Mouse (Mus musculus): ENCODE measurements around the gene Boll. TPM values are rescaled to one million over a fixed set of nuclear protein-coding genes. Genes with fewer than 3 reads are reported as not detected.

Gene Boll
- total RNA-seq (2012; rRNA removed), result not detected in 2 replicates
- total RNA-seq (2014; rRNA removed), result not detected in 2 replicates
- polyA plus RNA-seq (2012; ENCODE audit: insufficient read length, low read depth), result not detected in 2 replicates

GRCm38 (mm10) chr1:55363044-55363565, at the start of gene Boll:
TSS of gene Boll (minus strand) at chr1:55363469.
- no peak within 1 kb of the TSS for H3K4me3 ChIP-seq (replicated peaks in 1 of 3; ENCODE audit: low read depth in 2 of 3, low read length in 2 of 3, poor library complexity in 1 of 3)
- H3K27me3 ChIP-seq (replicated peaks), result no peaks in the 10 kb centered on the region
- no peaks in the 10 kb centered on the region for H3K79me2 ChIP-seq (replicated peaks; ENCODE audit: control insufficient read depth, extremely low read depth, insufficient read depth, poor library complexity, severe bottlenecking)
- H3K9ac ChIP-seq (ENCODE audit: insufficient read depth, low read depth), result no peak within 1 kb of the TSS
- H3K9me3 ChIP-seq (replicated peaks; ENCODE audit: low read length), result peaks cover 14% of the 10 kb centered on the region
- in situ Hi-C loops (cut with MboI; ENCODE audit: low pct_ligation_motif_present, low pct_unique_long_range_greater_than_20kb, low sequenced_read_pairs), result no loop called here
- no peaks in the 10 kb centered on the region for H3K4me1 ChIP-seq (ENCODE audit: control insufficient read depth in 1 of 2, insufficient read depth in 2 of 2)
- TF ChIP-seq CHD2 (IDR thresholded peaks at IDR 0.05; ENCODE audit: low read length) (no peak), CTCF (conservative IDR thresholded peaks at IDR 0.05 in 1 of 2, IDR thresholded peaks at IDR 0.05 in 1 of 2; ENCODE audit: low read depth in 2 of 2, low read length in 2 of 2) (no peak), EP300 (IDR thresholded peaks at IDR 0.05; ENCODE audit: low read length) (no peak), CHD1 (IDR thresholded peaks at IDR 0.05; ENCODE audit: low read depth, low read length) (no peak), USF1 (IDR thresholded peaks at IDR 0.05; ENCODE audit: low read depth, low read length) (no peak), SIN3A (IDR thresholded peaks at IDR 0.05; ENCODE audit: low read length) (no peak), UBTF (IDR thresholded peaks at IDR 0.05; ENCODE audit: low read depth, low read length) (no peak), KAT2A (IDR thresholded peaks at IDR 0.05; ENCODE audit: insufficient replicate concordance, low read length) (no peak), MYC (IDR thresholded peaks at IDR 0.05; ENCODE audit: low read depth, low read length) (no peak), ZMIZ1 (IDR thresholded peaks at IDR 0.05; ENCODE audit: low read depth, low read length) (no peak), RCOR1 (conservative IDR thresholded peaks at IDR 0.05; ENCODE audit: low read depth, low read length) (no peak), POLR2AphosphoS2 (IDR thresholded peaks at IDR 0.05; ENCODE audit: low read depth, low read length) (no peak), JUND (conservative IDR thresholded peaks at IDR 0.05; ENCODE audit: low read depth, low read length) (no peak), E2F4 (IDR thresholded peaks at IDR 0.05; ENCODE audit: insufficient replicate concordance, low read depth, low read length) (no peak), HCFC1 (IDR thresholded peaks at IDR 0.05; ENCODE audit: low read depth, low read length) (no peak), ELF1 (IDR thresholded peaks at IDR 0.05; ENCODE audit: low read depth, low read length) (no peak), GABPA (IDR thresholded peaks at IDR 0.05; ENCODE audit: insufficient replicate concordance, low read depth, low read length) (no peak), ZNF384 (IDR thresholded peaks at IDR 0.05; ENCODE audit: low read depth, low read length) (no peak)
- no peak within 1 kb of the TSS for H3K27ac ChIP-seq (ENCODE audit: insufficient read depth, low read depth)
- dilution Hi-C loops (cut with MboI; ENCODE audit: extremely low pct_ligation_motif_present, extremely low pct_unique_long_range_greater_than_20kb, low sequenced_read_pairs), result no loop called here
- DNase-seq (ENCODE audit: extremely low read depth), result no peak
- H3K36me3 ChIP-seq (replicated peaks in 1 of 2; ENCODE audit: control insufficient read depth in 1 of 2, insufficient read depth in 1 of 2, low read length in 1 of 2), result no peaks in the 10 kb centered on the region
- no peak within 1 kb of the TSS for H3K4me2 ChIP-seq (ENCODE audit: insufficient read depth, low read depth, poor library complexity, severe bottlenecking)

DNA sequence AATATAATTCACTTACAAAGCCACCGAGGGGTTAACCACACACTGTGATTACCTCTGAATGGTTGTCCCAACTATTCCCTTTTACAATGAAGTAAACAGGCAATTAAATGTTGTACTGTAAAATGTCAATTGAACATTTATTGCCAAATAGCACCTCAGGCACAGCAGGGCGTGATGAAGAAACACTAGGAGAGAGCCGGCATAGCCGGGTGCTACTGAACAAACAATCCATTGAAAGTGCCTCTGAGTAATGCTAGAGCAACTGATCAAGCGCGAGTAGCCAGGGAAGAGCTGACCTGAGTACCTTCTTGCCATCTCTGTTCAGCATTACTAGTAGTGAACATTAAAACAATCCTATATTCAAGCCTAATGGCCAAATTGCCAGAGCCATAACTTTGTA, 49.3 kb upstream of the Boll start:
- H3K27ac ChIP-seq (ENCODE audit: insufficient read depth, low read depth), result no peak overlapping the region
- no peaks in the 10 kb centered on the region for H3K9me3 ChIP-seq (replicated peaks; ENCODE audit: low read length)
- in situ Hi-C loops (cut with MboI; ENCODE audit: low pct_ligation_motif_present, low pct_unique_long_range_greater_than_20kb, low sequenced_read_pairs) (loop anchor here (25.0 kb wide), 1 partner anchor 450 kb away; no protein-coding TSS in a partner anchor), dilution Hi-C loops (cut with MboI; ENCODE audit: extremely low pct_ligation_motif_present, extremely low pct_unique_long_range_greater_than_20kb, low sequenced_read_pairs) (no loop called here)
- H3K9ac ChIP-seq (ENCODE audit: insufficient read depth, low read depth), result no peak overlapping the region
- no peaks in the 10 kb centered on the region for H3K79me2 ChIP-seq (replicated peaks; ENCODE audit: control insufficient read depth, extremely low read depth, insufficient read depth, poor library complexity, severe bottlenecking)
- DNase-seq (ENCODE audit: extremely low read depth), result no peak
- H3K27me3 ChIP-seq (replicated peaks), result no peaks in the 10 kb centered on the region
- no peak for TF ChIP-seq ZNF384 (IDR thresholded peaks at IDR 0.05; ENCODE audit: low read depth, low read length)
- TF ChIP-seq TCF12 (IDR thresholded peaks at IDR 0.05; ENCODE audit: low read depth, low read length), result no peak
- TF ChIP-seq MEF2A (IDR thresholded peaks at IDR 0.05; ENCODE audit: borderline replicate concordance, low read depth, low read length), result no peak
- TF ChIP-seq CTCF (conservative IDR thresholded peaks at IDR 0.05 in 1 of 2, IDR thresholded peaks at IDR 0.05 in 1 of 2; ENCODE audit: low read depth in 2 of 2, low read length in 2 of 2), result no peak
- no peak for TF ChIP-seq MAX (IDR thresholded peaks at IDR 0.05; ENCODE audit: low read length)
- no peak for TF ChIP-seq RCOR1 (conservative IDR thresholded peaks at IDR 0.05; ENCODE audit: low read depth, low read length)
- no peak for TF ChIP-seq PAX5 (IDR thresholded peaks at IDR 0.05; ENCODE audit: low read length)
- TF ChIP-seq RAD21 (IDR thresholded peaks at IDR 0.05; ENCODE audit: low read depth, low read length), result no peak
- TF ChIP-seq IRF4 (IDR thresholded peaks at IDR 0.05; ENCODE audit: low read depth, low read length), result no peak
- no peak for TF ChIP-seq MAZ (IDR thresholded peaks at IDR 0.05; ENCODE audit: low read depth, low read length)
- TF ChIP-seq HCFC1 (IDR thresholded peaks at IDR 0.05; ENCODE audit: low read depth, low read length), result no peak
- no peak for TF ChIP-seq NELFE (IDR thresholded peaks at IDR 0.05; ENCODE audit: low read depth, low read length)
- no peak for TF ChIP-seq USF2 (conservative IDR thresholded peaks at IDR 0.05; ENCODE audit: low read depth, low read length)
- TF ChIP-seq NRF1 (IDR thresholded peaks at IDR 0.05; ENCODE audit: low read depth, low read length), result no peak
- no peak for TF ChIP-seq USF1 (IDR thresholded peaks at IDR 0.05; ENCODE audit: low read depth, low read length)
- TF ChIP-seq KAT2A (IDR thresholded peaks at IDR 0.05; ENCODE audit: insufficient replicate concordance, low read length), result no peak
- TF ChIP-seq BHLHE40 (IDR thresholded peaks at IDR 0.05; ENCODE audit: low read depth, low read length), result no peak
- TF ChIP-seq JUN (IDR thresholded peaks at IDR 0.05; ENCODE audit: insufficient read depth, low read depth, low read length), result no peak
- no peak for TF ChIP-seq CHD2 (IDR thresholded peaks at IDR 0.05; ENCODE audit: low read length)
- H3K4me2 ChIP-seq (ENCODE audit: insufficient read depth, low read depth, poor library complexity, severe bottlenecking), result no peak overlapping the region
- H3K36me3 ChIP-seq (replicated peaks in 1 of 2; ENCODE audit: control insufficient read depth in 1 of 2, insufficient read depth in 1 of 2, low read length in 1 of 2), result no peaks in the 10 kb centered on the region
- H3K4me1 ChIP-seq (ENCODE audit: control insufficient read depth in 1 of 2, insufficient read depth in 2 of 2), result peaks cover 3 to 4% of the 10 kb centered on the region in 2 experiments; a peak in 1 of 4 replicates
- no peak overlapping the region for H3K4me3 ChIP-seq (replicated peaks in 1 of 3; ENCODE audit: low read depth in 2 of 3, low read length in 2 of 3, poor library complexity in 1 of 3)

Data from CH12.LX (cell line).